In genomic region chr3:126589556-126589955, GRCm38 (mm10) we compare ENCODE assay signal across 23 mouse cellular contexts. TPM values are rescaled to one million over a fixed set of nuclear protein-coding genes. Genes with fewer than 3 reads are reported as not detected.
A peak's percentile ranks its signal among the peaks of the same experiment; 100 is the strongest.
DNase-seq lines count a peak whose midpoint lies in the region; ATAC-seq and TF ChIP-seq lines count a peak whose summit lies in the region.
"Had no signal": no experiment of that assay in that cellular context is flagged by ENCODE, and none has a peak within 500 bp of the region (broad histone marks: within the 10 kb centered on the region; RNA-seq: fewer than 3 reads in every experiment).

No protein-coding gene starts in this region.

- DNase-seq in CD4-positive, CD25-positive, alpha-beta regulatory T cell, adult 2 months (ENCODE audit: low read depth, low spot score) = peak; percentile 54
- DNase-seq in T-cell, adult 2 months (ENCODE audit: low spot score) = peak; percentile 41
- no peak for DNase-seq in hindbrain, embryonic 14.5 days (ENCODE audit: low spot score)
- no peak for DNase-seq in layer of hippocampus, postnatal 14 days (ENCODE audit: low spot score in 2 of 2)
- DNase-seq in lung, adult 2 months = no peak
- DNase-seq: adrenal gland, postnatal 14 days; cerebellum, adult 11 months; cerebellum, adult 2 months; cerebellum, adult 9-11 months; cerebellum, postnatal 25 days; gastrocnemius, postnatal 10 days; gastrocnemius, postnatal 36 days; heart, adult 2 months; heart, postnatal 14 days; heart, postnatal 4 days had no signal

- no peak for TF ChIP-seq CTCF in lung, adult 2 months (IDR thresholded peaks at IDR 0.05; ENCODE audit: insufficient read depth, low read length)

- no peak for TF ChIP-seq POLR2A in lung, adult 2 months (IDR thresholded peaks at IDR 0.05; ENCODE audit: borderline replicate concordance, extremely low read depth, low read depth, low read length)

- no peaks in the 10 kb centered on the region for H3K9me3 ChIP-seq in hindbrain, embryonic 14.5 days (ENCODE audit: control insufficient read depth, low read length)
- H3K9me3 ChIP-seq: embryonic facial prominence, embryonic 12.5 days; embryonic facial prominence, embryonic 15.5 days; heart, embryonic 10.5 days; heart, embryonic 13.5 days; hindbrain, embryonic 15.5 days had no signal

- H3K4me2 ChIP-seq in hindbrain, embryonic 14.5 days (replicated peaks) = no peak overlapping the region
- H3K4me2 ChIP-seq: embryonic facial prominence, embryonic 12.5 days; embryonic facial prominence, embryonic 15.5 days; heart, embryonic 13.5 days; hindbrain, embryonic 15.5 days had no signal

- H3K4me3 ChIP-seq in hindbrain, embryonic 14.5 days (replicated peaks; ENCODE audit: low read length) = no peak overlapping the region
- H3K4me3 ChIP-seq in lung, adult 2 months (replicated peaks; ENCODE audit: extremely low read depth, low read depth, low read length) = no peak overlapping the region
- H3K4me3 ChIP-seq: embryonic facial prominence, embryonic 12.5 days; embryonic facial prominence, embryonic 15.5 days; heart, adult 2 months; heart, embryonic 10.5 days; heart, embryonic 13.5 days; hindbrain, embryonic 15.5 days had no signal

- no peaks in the 10 kb centered on the region for H3K27me3 ChIP-seq in hindbrain, embryonic 14.5 days (ENCODE audit: control insufficient read depth, insufficient read depth, low read length)
- H3K27me3 ChIP-seq: embryonic facial prominence, embryonic 12.5 days; embryonic facial prominence, embryonic 15.5 days; heart, embryonic 13.5 days; hindbrain, embryonic 15.5 days had no signal

- ATAC-seq in inflammation-experienced regulatory T-cells, adult 6 months = peak; percentile 82
- no peak for ATAC-seq in hindbrain, embryonic 14.5 days (ENCODE audit: low FRiP score)
- ATAC-seq: forebrain, embryonic 14.5 days; intestine, embryonic 16.5 days had no signal

- H3K9ac ChIP-seq in hindbrain, embryonic 14.5 days = no peak overlapping the region
- H3K9ac ChIP-seq: embryonic facial prominence, embryonic 12.5 days; embryonic facial prominence, embryonic 15.5 days; heart, embryonic 13.5 days; hindbrain, embryonic 15.5 days had no signal

- H3K4me1 ChIP-seq in hindbrain, embryonic 14.5 days (replicated peaks; ENCODE audit: control insufficient read depth, insufficient read depth, low read length) = no peaks in the 10 kb centered on the region
- no peaks in the 10 kb centered on the region for H3K4me1 ChIP-seq in lung, adult 2 months (ENCODE audit: control insufficient read depth, insufficient read depth, low read length)
- H3K4me1 ChIP-seq: embryonic facial prominence, embryonic 12.5 days; embryonic facial prominence, embryonic 15.5 days; heart, embryonic 10.5 days; heart, embryonic 13.5 days; hindbrain, embryonic 15.5 days had no signal

- H3K27ac ChIP-seq in hindbrain, embryonic 14.5 days = no peak overlapping the region
- H3K27ac ChIP-seq: embryonic facial prominence, embryonic 12.5 days; embryonic facial prominence, embryonic 15.5 days; heart, adult 2 months; heart, embryonic 10.5 days; heart, embryonic 13.5 days; hindbrain, embryonic 15.5 days had no signal

- WGBS in hindbrain, embryonic 14.5 days = 90% methylated on average over 7 of the region's 7 CpGs
- WGBS in lung, adult 2 months = 85% methylated on average over 7 of the region's 7 CpGs

- H3K36me3 ChIP-seq in hindbrain, embryonic 14.5 days (replicated peaks; ENCODE audit: control insufficient read depth, insufficient read depth) = no peaks in the 10 kb centered on the region
- H3K36me3 ChIP-seq: embryonic facial prominence, embryonic 12.5 days; embryonic facial prominence, embryonic 15.5 days; heart, embryonic 10.5 days; heart, embryonic 13.5 days; hindbrain, embryonic 15.5 days had no signal

RNA-seq across cellular contexts. Expression of gene Camk2d, which starts 6.5 kb away (rescaled TPM):
- polyA plus RNA-seq in inflammation-experienced regulatory T-cells, adult 6 months (2017; shearing (Covaris generic)) = 10 to 100 TPM; 57.4 to 90.2 (median 67.9) TPM
- polyA plus RNA-seq in hindbrain, embryonic 14.5 days (2014; fragmentation: Nextera tagmentation; extraction: Ambion mirVana) = 109 and 117 TPM in 2 replicates
- 10 to 100 TPM; 43.2 to 64.1 TPM for total RNA-seq in layer of hippocampus, postnatal 14 days (2021)
- 56.8 and 61.4 TPM in 2 replicates for polyA plus RNA-seq in lung, adult 2 months (2012; rRNA removed)

Comparison
In these comparisons a context has a peak if more than half of its experiments do, and no peak if none do; other contexts are left out.
1. DNase-seq: peak in CD4-positive, CD25-positive, alpha-beta regulatory T cell, adult 2 months (single experiment) and T-cell, adult 2 months (single experiment); none in hindbrain, embryonic 14.5 days (single experiment), layer of hippocampus, postnatal 14 days (0 of 2) and lung, adult 2 months (single experiment).